Mouse (Mus musculus): ENCODE measurements around the gene Blmh.

Blmh gene

GRCm38 (mm10) chr11:76924759-76925236 is at the start of gene Blmh:
TSS of gene Blmh (plus strand) at chr11:76924809.
- DNase-seq (ENCODE audit: low read depth, low spot score): no peak

- no peak for DNase-seq (ENCODE audit: low read depth, low spot score)
Observed at GRCm38 (mm10) chr11:76879816-76880215, 44.8 kb upstream of the Blmh start.

- no peak for DNase-seq (ENCODE audit: low read depth, low spot score)
Observed at GRCm38 (mm10) chr11:76884451-76884850, 40.2 kb upstream of the Blmh start.

- no peak for DNase-seq (ENCODE audit: low read depth, low spot score)
Observed at GRCm38 (mm10) chr11:76889339-76890164, 35.1 kb upstream of the Blmh start.

GRCm38 (mm10) chr11:76891171-76891570 is 33.4 kb upstream of the Blmh start:
- no peak for DNase-seq (ENCODE audit: low read depth, low spot score)

GRCm38 (mm10) chr11:76891738-76892349 is 32.8 kb upstream of the Blmh start:
- no peak for DNase-seq (ENCODE audit: low read depth, low spot score)

GRCm38 (mm10) chr11:76892972-76893371 is 31.6 kb upstream of the Blmh start:
- DNase-seq (ENCODE audit: low read depth, low spot score): no peak

GRCm38 (mm10) chr11:76893570-76893969 is 31.0 kb upstream of the Blmh start:
- DNase-seq (ENCODE audit: low read depth, low spot score): no peak

- peak; percentile 47 for DNase-seq (ENCODE audit: low read depth, low spot score)
Observed at GRCm38 (mm10) chr11:76894240-76894639, 30.4 kb upstream of the Blmh start.

GRCm38 (mm10) chr11:76896360-76896759 is 28.2 kb upstream of the Blmh start:
- no peak for DNase-seq (ENCODE audit: low read depth, low spot score)

GRCm38 (mm10) chr11:76897126-76897525 is 27.5 kb upstream of the Blmh start:
- DNase-seq (ENCODE audit: low read depth, low spot score): no peak

GRCm38 (mm10) chr11:76897871-76898270 is 26.7 kb upstream of the Blmh start:
- DNase-seq (ENCODE audit: low read depth, low spot score): no peak

- no peak for DNase-seq (ENCODE audit: low read depth, low spot score)
Observed at GRCm38 (mm10) chr11:76898751-76899150, 25.9 kb upstream of the Blmh start.

GRCm38 (mm10) chr11:76899758-76900738 is 24.6 kb upstream of the Blmh start:
- DNase-seq (ENCODE audit: low read depth, low spot score): peak; percentile 55

- DNase-seq (ENCODE audit: low read depth, low spot score): no peak
Observed at GRCm38 (mm10) chr11:76901579-76902361, 22.8 kb upstream of the Blmh start, which contains the start of gene Tmigd1. TSS of gene Tmigd1 (plus strand) at chr11:76902159.

GRCm38 (mm10) chr11:76904340-76904739 is 20.3 kb upstream of the Blmh start:
- DNase-seq (ENCODE audit: low read depth, low spot score): no peak

- no peak for DNase-seq (ENCODE audit: low read depth, low spot score)
Observed at GRCm38 (mm10) chr11:76908651-76909050, 16.0 kb upstream of the Blmh start.

GRCm38 (mm10) chr11:76911325-76912054 is 13.1 kb upstream of the Blmh start:
- DNase-seq (ENCODE audit: low read depth, low spot score): no peak

GRCm38 (mm10) chr11:76912055-76912395 is 12.6 kb upstream of the Blmh start:
- no peak for DNase-seq (ENCODE audit: low read depth, low spot score)

GRCm38 (mm10) chr11:76914366-76914765 is 10.2 kb upstream of the Blmh start:
- DNase-seq (ENCODE audit: low read depth, low spot score): no peak

Data from ZHBTc4 (cell line).